Mouse (Mus musculus): ENCODE data around the gene Nedd9. TPM values are rescaled to one million over a fixed set of nuclear protein-coding genes. Genes with fewer than 3 reads are reported as not detected.

Nedd9 gene
- polyA plus RNA-seq, 1 experiment from 2014 or later = 28.5 TPM

DNA sequence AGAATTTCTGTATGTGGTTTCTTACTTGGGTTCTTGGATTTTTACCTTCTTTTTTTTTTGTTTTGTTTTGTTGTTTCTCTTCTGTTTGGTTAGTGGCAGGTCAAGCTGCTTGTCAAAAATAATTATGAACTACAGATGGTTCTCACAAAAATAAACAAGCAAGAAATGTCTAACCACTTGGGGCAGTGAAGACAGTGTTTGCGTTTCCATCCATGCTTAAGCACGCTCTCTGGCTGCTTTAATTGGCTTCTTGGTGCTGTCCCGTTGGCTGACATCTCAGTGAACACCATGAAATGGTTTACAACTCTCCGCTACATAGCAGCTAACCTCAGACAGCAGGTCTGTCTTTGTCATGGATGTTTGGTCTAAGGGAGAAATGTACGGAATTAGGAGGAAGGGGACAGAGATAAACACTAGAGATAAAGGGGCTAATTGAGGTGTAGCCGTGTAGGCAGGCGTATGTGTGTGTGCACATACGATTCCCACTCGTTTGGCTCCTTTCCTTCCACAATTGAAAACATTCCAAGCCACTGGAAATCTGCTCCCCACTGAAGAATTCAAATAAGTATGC is 2.6 kb upstream of the Nedd9 start:
- H3K4me3 ChIP-seq = no peak overlapping the region
- H3K27ac ChIP-seq = no peak overlapping the region
- H3K4me2 ChIP-seq (replicated peaks) = no peak overlapping the region
- H3K9me3 ChIP-seq = no peaks in the 10 kb centered on the region
- no peaks in the 10 kb centered on the region for H3K27me3 ChIP-seq
- 29% methylated on average over 9 of the region's 9 CpGs for WGBS
- H3K36me3 ChIP-seq = no peaks in the 10 kb centered on the region
- no peak for ATAC-seq (ENCODE audit: low FRiP score, low read depth)
- H3K9ac ChIP-seq = no peak overlapping the region
- H3K4me1 ChIP-seq = peaks cover 13% of the 10 kb centered on the region

- WGBS = 82% methylated on average over 2 of the region's 2 CpGs
- H3K27ac ChIP-seq = no peak overlapping the region
- ATAC-seq (ENCODE audit: low FRiP score, low read depth) = no peak
- H3K4me1 ChIP-seq = peaks cover 13% of the 10 kb centered on the region
- H3K4me2 ChIP-seq (replicated peaks) = no peak overlapping the region
- H3K9me3 ChIP-seq = no peaks in the 10 kb centered on the region
- H3K36me3 ChIP-seq = no peaks in the 10 kb centered on the region
- no peak overlapping the region for H3K4me3 ChIP-seq
- no peaks in the 10 kb centered on the region for H3K27me3 ChIP-seq
- no peak overlapping the region for H3K9ac ChIP-seq
Measured at GRCm38 (mm10) chr13:41487409-41487743, 214 bp upstream of the Nedd9 start.

DNA sequence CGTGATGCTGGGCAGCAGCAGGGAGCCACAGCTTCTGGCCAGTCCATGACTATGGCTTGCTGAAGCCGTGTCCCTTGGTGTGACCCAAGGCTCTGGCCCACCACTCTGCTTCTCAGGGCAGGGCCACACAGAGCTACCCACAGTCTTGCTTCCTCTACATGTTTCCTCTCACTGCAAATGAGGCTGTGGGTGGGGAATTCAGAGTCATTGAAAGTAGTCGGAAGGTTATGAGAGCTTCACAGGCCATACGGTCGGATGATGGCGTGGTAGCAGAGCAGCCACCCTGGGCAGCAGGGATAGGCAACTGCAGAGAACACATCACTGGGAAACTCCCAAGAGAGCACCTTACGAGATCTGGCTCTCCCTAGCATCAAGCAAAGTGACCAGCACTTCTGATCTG is 3.2 kb downstream of the Nedd9 start:
- Histone ChIP-seq H3K9me3 (no peaks in the 10 kb centered on the region), H3K27me3 (no peaks in the 10 kb centered on the region), H3K9ac (no peak overlapping the region), H3K36me3 (no peaks in the 10 kb centered on the region), H3K27ac (no peak overlapping the region), H3K4me1 (no peaks in the 10 kb centered on the region; the same call in 1 of the 2 replicates), H3K4me3 (no peak overlapping the region), H3K4me2 (replicated peaks) (no peak overlapping the region)
- 90% methylated on average over 7 of the region's 7 CpGs for WGBS
- ATAC-seq (ENCODE audit: low FRiP score, low read depth) = no peak

DNA sequence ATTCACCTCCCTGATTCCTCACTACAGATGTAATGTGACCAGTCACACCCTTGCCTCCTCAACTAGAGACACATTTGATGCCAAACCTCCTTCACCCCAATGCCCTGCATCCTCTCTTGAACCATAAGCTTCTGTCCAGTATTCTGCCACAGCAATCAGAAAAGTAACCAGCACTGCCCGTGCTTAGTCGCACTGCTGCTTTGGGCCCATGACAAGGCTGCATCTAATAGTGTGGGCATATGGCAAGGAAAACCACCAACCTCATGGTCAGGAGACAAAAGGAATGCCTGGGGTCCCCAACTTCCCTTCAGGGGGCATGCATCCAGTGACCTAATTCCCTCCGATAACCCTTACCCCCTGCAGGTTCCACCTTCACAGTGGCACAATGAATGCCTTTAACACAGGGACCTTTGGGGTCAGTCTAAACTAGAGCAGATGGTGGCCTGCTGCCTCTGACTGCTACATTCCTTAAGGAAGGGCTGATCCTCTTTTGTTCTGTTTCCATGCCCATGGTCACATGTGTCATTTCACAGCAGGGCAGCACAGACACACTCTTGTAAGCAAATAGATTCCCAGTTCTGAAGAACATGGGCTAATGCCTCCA is 4.7 kb downstream of the Nedd9 start:
- no peaks in the 10 kb centered on the region for H3K27me3 ChIP-seq
- no peak for ATAC-seq (ENCODE audit: low FRiP score, low read depth)
- no peaks in the 10 kb centered on the region for H3K36me3 ChIP-seq
- WGBS = 60% methylated on average over 3 of the region's 3 CpGs
- no peak overlapping the region for H3K9ac ChIP-seq
- peaks cover 5% of the 10 kb centered on the region; the same call in 1 of the 2 replicates for H3K4me1 ChIP-seq
- H3K4me2 ChIP-seq (replicated peaks) = no peak overlapping the region
- no peak overlapping the region for H3K27ac ChIP-seq
- no peak overlapping the region for H3K4me3 ChIP-seq
- H3K9me3 ChIP-seq = no peaks in the 10 kb centered on the region

DNA sequence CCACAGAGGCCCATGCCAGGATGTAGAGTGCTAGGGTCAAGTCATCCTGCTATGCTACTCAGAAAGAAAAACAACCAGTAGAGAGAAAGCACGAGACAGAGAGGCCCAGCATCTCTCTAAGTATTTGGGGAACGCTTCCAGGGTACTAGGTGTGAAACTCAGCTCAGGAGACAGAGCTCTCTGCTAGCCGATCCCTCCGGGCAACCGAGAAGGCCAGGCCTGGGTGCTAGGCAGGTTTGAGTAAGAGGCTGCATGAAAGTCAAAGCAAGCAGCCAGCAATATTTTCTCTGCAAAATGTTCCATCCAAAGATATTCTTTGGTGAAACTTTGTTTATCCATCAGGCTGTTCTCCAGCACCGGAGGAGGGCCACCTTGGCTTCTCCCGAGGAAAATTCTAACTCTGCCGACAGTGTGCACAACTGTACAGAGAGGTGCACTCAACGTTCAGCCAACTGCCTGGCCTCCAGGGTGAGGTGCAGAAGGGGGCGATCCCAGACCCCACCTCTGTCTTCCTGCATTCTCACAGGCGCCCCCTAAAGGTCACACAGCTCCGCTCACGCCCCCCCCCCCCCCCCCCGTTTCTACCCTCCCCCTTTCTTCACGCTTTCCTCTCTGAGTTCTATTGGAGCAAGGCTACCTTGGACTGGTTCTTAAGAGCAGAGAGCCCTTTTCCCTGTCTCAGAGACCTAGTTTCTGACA is 7.3 kb downstream of the Nedd9 start:
- no peak for ATAC-seq (ENCODE audit: low FRiP score, low read depth)
- no peaks in the 10 kb centered on the region for H3K9me3 ChIP-seq
- H3K4me3 ChIP-seq = no peak overlapping the region
- no peak overlapping the region for H3K4me2 ChIP-seq (replicated peaks)
- no peaks in the 10 kb centered on the region for H3K27me3 ChIP-seq
- H3K9ac ChIP-seq = no peak overlapping the region
- H3K36me3 ChIP-seq = no peaks in the 10 kb centered on the region
- H3K4me1 ChIP-seq = peaks cover 5% of the 10 kb centered on the region; the same call in 1 of the 2 replicates
- H3K27ac ChIP-seq = no peak overlapping the region
- 68% methylated on average over 13 of the region's 15 CpGs for WGBS

GRCm38 (mm10) chr13:41476216-41476615 is 10.9 kb downstream of the Nedd9 start:
- Histone ChIP-seq H3K27me3 (no peaks in the 10 kb centered on the region), H3K9ac (no peak overlapping the region), H3K9me3 (no peaks in the 10 kb centered on the region), H3K4me3 (no peak overlapping the region), H3K4me2 (replicated peaks) (no peak overlapping the region), H3K36me3 (no peaks in the 10 kb centered on the region), H3K27ac (no peak overlapping the region), H3K4me1 (peaks cover 5% of the 10 kb centered on the region; the same call in 1 of the 2 replicates)
- WGBS = 86% methylated on average over 4 of the region's 4 CpGs
- no peak for ATAC-seq (ENCODE audit: low FRiP score, low read depth)

- Histone ChIP-seq H3K27ac (no peak overlapping the region), H3K9ac (no peak overlapping the region), H3K9me3 (no peaks in the 10 kb centered on the region), H3K4me3 (no peak overlapping the region), H3K36me3 (no peaks in the 10 kb centered on the region), H3K4me1 (peaks cover 5% of the 10 kb centered on the region; the same call in 1 of the 2 replicates), H3K4me2 (replicated peaks) (no peak overlapping the region), H3K27me3 (no peaks in the 10 kb centered on the region)
- WGBS = 83% methylated on average over 5 of the region's 5 CpGs
- ATAC-seq (ENCODE audit: low FRiP score, low read depth) = no peak
Measured at GRCm38 (mm10) chr13:41474365-41474764, 12.8 kb downstream of the Nedd9 start.

GRCm38 (mm10) chr13:41473504-41473903 is 13.7 kb downstream of the Nedd9 start:
- no peak for ATAC-seq (ENCODE audit: low FRiP score, low read depth)

DNA sequence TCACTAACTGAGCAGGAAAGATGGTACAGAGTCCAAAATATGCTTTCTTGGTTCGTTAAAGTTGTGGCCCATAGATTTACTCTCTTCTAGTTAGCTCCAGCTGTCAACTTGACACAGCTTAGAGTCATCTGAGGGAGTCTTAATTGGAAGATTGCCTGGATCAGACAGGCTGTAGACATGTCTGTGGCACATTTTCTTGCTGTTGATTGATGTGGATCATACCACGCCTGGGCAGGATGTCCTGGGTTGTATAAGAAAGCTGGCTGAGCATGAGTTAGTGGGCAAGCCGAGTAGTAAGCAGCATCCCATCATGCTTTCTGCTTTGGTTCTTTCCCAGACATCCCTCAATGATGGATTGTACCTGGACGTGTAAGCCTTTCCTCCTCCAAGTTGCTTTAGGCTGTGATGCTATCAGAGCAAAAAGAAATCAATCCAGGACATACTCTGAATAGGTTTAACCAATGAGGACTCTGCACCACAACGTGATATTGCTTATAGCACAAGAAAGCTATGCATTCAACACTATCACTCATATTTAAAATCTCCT is 14.2 kb downstream of the Nedd9 start:
- Histone ChIP-seq H3K27me3 (no peaks in the 10 kb centered on the region), H3K4me2 (replicated peaks) (no peak overlapping the region), H3K27ac (no peak overlapping the region), H3K9me3 (no peaks in the 10 kb centered on the region), H3K4me1 (0 out of 2 replicates have a peak, but pooled peaks cover under 1% of the 10 kb centered on the region), H3K4me3 (no peak overlapping the region), H3K9ac (no peak overlapping the region), H3K36me3 (no peaks in the 10 kb centered on the region)
- ATAC-seq (ENCODE audit: low FRiP score, low read depth) = no peak
- 76% methylated on average over 5 of the region's 5 CpGs for WGBS

More at GRCm38 (mm10) chr13:41473504-41473903, 13.7 kb downstream of the Nedd9 start:
- no peak overlapping the region for H3K9ac ChIP-seq
- no peak overlapping the region for H3K27ac ChIP-seq
- H3K4me2 ChIP-seq (replicated peaks) = no peak overlapping the region
- 86% methylated on average over 4 of the region's 4 CpGs for WGBS
- no peaks in the 10 kb centered on the region for H3K9me3 ChIP-seq
- no peak overlapping the region for H3K4me3 ChIP-seq
- H3K4me1 ChIP-seq = peaks cover 5% of the 10 kb centered on the region; the same call in 1 of the 2 replicates
- no peaks in the 10 kb centered on the region for H3K36me3 ChIP-seq
- no peaks in the 10 kb centered on the region for H3K27me3 ChIP-seq

DNA sequence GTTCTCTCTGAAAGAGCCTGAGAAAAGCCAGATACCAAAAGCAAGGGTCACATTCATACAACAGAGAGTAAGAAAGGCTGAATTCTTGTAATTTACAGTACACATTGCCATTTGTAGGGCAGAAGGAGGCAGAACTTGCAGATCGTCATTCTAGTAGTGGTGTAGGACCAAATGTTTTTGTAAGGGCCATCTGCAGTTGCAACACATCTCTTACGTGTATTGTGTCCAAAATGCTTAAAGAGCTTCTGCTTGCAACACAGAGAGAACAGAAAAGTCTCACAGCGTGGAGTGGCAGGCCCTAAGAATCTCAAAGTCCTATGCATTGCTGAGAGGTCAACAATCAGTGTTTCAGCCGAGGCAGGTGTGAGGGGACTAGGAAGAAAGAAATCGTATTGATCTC is 18.9 kb downstream of the Nedd9 start:
- no peak overlapping the region for H3K4me2 ChIP-seq (replicated peaks)
- 78% methylated on average over 5 of the region's 5 CpGs for WGBS
- no peak overlapping the region for H3K9ac ChIP-seq

DNA sequence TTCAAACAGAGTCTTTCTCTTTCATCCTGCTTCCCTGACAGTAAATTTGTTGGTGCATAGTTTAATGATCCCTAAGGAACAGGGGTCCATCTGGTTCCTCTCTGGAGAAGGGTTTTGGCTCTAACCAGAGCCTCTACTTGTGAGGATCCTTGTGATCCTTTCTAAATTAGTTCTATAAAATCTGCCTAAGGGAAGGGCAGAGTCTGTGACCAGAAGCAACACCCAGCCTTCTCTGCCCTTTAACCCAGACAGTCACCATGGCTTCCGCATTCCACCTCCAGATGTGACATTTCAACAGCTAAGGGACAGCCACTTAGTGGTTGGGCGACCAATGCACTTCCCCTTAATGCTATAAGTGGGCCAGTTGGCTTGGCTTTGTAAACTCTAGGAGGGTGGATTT is 20.1 kb downstream of the Nedd9 start:
- H3K27ac ChIP-seq = no peak overlapping the region; the same call in 1 of the 2 replicates
- H3K4me3 ChIP-seq = no peak overlapping the region
- H3K4me1 ChIP-seq = peaks cover 8% of the 10 kb centered on the region
- no peak overlapping the region for H3K9ac ChIP-seq
- H3K4me2 ChIP-seq (replicated peaks) = no peak overlapping the region
- H3K9me3 ChIP-seq = no peaks in the 10 kb centered on the region
- H3K27me3 ChIP-seq = no peaks in the 10 kb centered on the region
- WGBS = 43% methylated on average over 2 of the region's 2 CpGs
- H3K36me3 ChIP-seq = no peaks in the 10 kb centered on the region
- no peak for ATAC-seq (ENCODE audit: low FRiP score, low read depth)

More for the DNA sequence above, 18.9 kb downstream of the Nedd9 start:
- H3K27me3 ChIP-seq = no peaks in the 10 kb centered on the region
- no peak overlapping the region for H3K27ac ChIP-seq
- no peak for ATAC-seq (ENCODE audit: low FRiP score, low read depth)
- peaks cover 8% of the 10 kb centered on the region for H3K4me1 ChIP-seq
- H3K36me3 ChIP-seq = no peaks in the 10 kb centered on the region
- H3K4me3 ChIP-seq = no peak overlapping the region
- H3K9me3 ChIP-seq = no peaks in the 10 kb centered on the region

- Histone ChIP-seq H3K27me3 (no peaks in the 10 kb centered on the region), H3K27ac (no peak overlapping the region; the same call in 1 of the 2 replicates), H3K9me3 (no peaks in the 10 kb centered on the region), H3K9ac (no peak overlapping the region), H3K4me1 (peaks cover 8% of the 10 kb centered on the region), H3K4me3 (no peak overlapping the region), H3K4me2 (replicated peaks) (no peak overlapping the region), H3K36me3 (no peaks in the 10 kb centered on the region)
- WGBS = 50% methylated on average over 4 of the region's 4 CpGs
- ATAC-seq (ENCODE audit: low FRiP score, low read depth) = no peak
Measured at GRCm38 (mm10) chr13:41466616-41467015, 20.5 kb downstream of the Nedd9 start.
